Mouse (Mus musculus) liver, postnatal 0 days (tissue): ENCODE results near the gene Dcaf11.

Source experiments
- CTCF ChIP-seq: sonication (generic); IDR thresholded peaks from 2 replicates; pipeline ENCODE4 v1.5.1; 2016; ENCODE audit warnings: antibody characterized with exemption, low read depth
- EP300 ChIP-seq: IDR thresholded peaks from 2 replicates; pipeline ENCODE4 v1.6.1; 2016; ENCODE audit warnings: antibody characterized with exemption, low read depth, mild to moderate bottlenecking

GRCm38 (mm10) chr14:55577871-55578667 is 18.3 kb downstream of the Dcaf11 start, which contains the start of gene Psme1:
- no peak for TF ChIP-seq CTCF
- TF ChIP-seq EP300, result peak; percentile 62
